In genomic region chr3:103998724-103999123, GRCm38 (mm10) we compare ENCODE assay signal across 19 mouse cellular contexts.
"Had no signal": no experiment of that assay in that cellular context is flagged by ENCODE, and none has a peak within 500 bp of the region (broad histone marks: within the 10 kb centered on the region; RNA-seq: fewer than 3 reads in every experiment).

No protein-coding gene starts in this region.

- H3K9me3 ChIP-seq: midbrain, embryonic 10.5 days; midbrain, embryonic 12.5 days; neural tube, embryonic 13.5 days; neural tube, embryonic 15.5 days; stomach, embryonic 15.5 days had no signal

- H3K4me1 ChIP-seq: midbrain, embryonic 10.5 days; midbrain, embryonic 12.5 days; neural tube, embryonic 13.5 days; neural tube, embryonic 15.5 days; stomach, embryonic 15.5 days had no signal

- H3K27me3 ChIP-seq: midbrain, embryonic 12.5 days; neural tube, embryonic 13.5 days; neural tube, embryonic 15.5 days; stomach, embryonic 15.5 days had no signal

- DNase-seq: lung, adult 18-20 months; lung, embryonic 14.5 days; lung, postnatal 10 days; lung, postnatal 4 days; midbrain, embryonic 14.5 days; retina, postnatal 1 day; right cerebral cortex, adult 18-20 months; right cerebral cortex, postnatal 25 days; right cerebral cortex, postnatal 4 days; thymus, adult 2 months; thymus, postnatal 25 days; thymus, postnatal 4 days had no signal

- H3K4me3 ChIP-seq: midbrain, embryonic 10.5 days; midbrain, embryonic 12.5 days; myocyte; neural tube, embryonic 13.5 days; neural tube, embryonic 15.5 days; stomach, embryonic 15.5 days had no signal

- ATAC-seq: midbrain, embryonic 16.5 days had no signal
